Mouse (Mus musculus) myocyte (in vitro differentiated cells): Measurements from ENCODE around the gene Tubb4a.

Experiments used
- MAX ChIP-seq: IDR thresholded peaks from one replicate; pipeline ENCODE4 v1.6.1; 2011; ENCODE audit warnings: low read depth, mild to moderate bottlenecking, control low read depth
- POLR2A ChIP-seq: IDR thresholded peaks from one replicate; pipeline ENCODE4 v1.6.1; 2011; ENCODE audit warnings: low read depth, mild to moderate bottlenecking, control low read depth, moderate library complexity; ENCODE audit not compliant: insufficient read length
- POLR2AphosphoS2 ChIP-seq: IDR thresholded peaks from one replicate; pipeline ENCODE4 v1.6.1; 2011; ENCODE audit warnings: low read depth, control low read depth; ENCODE audit not compliant: insufficient read length
- USF1 ChIP-seq: IDR thresholded peaks from one replicate; pipeline ENCODE4 v1.6.1; 2011; ENCODE audit warnings: low read depth, mild to moderate bottlenecking, control low read depth, moderate library complexity

GRCm38 (mm10) chr17:57108666-57109171 lies 21.1 kb upstream of the Tubb4a start:
- TF ChIP-seq POLR2A (no peak), MAX (no peak), POLR2AphosphoS2 (no peak), USF1 (no peak)
